Mouse (Mus musculus) heart, embryonic 15.5 days (tissue): Measurements from ENCODE around the gene Lrsam1. TPM values are rescaled to one million over a fixed set of nuclear protein-coding genes. Genes with fewer than 3 reads are reported as not detected.

Source experiments
- ATAC-seq: fragments of 200-750 bp; cut with Nextera tagmentation; replicated peaks from 2 replicates; pipeline ENCODE4 v1.8.0; 2017; ENCODE audit warnings: low read depth, moderate TSS enrichment; ENCODE audit not compliant: insufficient number of reproducible peaks, insufficient read depth, low FRiP score
- H3K27ac ChIP-seq: fragments of 300-500 bp; sonication (generic); 2 replicates; pipeline ENCODE4 v1.5.1; 2015; ENCODE audit warnings: mild to moderate bottlenecking, inconsistent platforms
- H3K27me3 ChIP-seq: fragments of 300-500 bp; sonication (generic); 2 replicates; pipeline ENCODE4 v1.6.1; 2015; ENCODE audit warnings: inconsistent platforms
- H3K36me3 ChIP-seq: fragments of 300-500 bp; sonication (generic); 2 replicates; pipeline ENCODE4 v1.6.1; 2015; ENCODE audit warnings: mild to moderate bottlenecking, inconsistent platforms
- H3K4me1 ChIP-seq: fragments of 300-500 bp; sonication (generic); replicated peaks from 2 replicates; pipeline ENCODE4 v1.6.1; 2015; ENCODE audit warnings: inconsistent platforms
- H3K4me2 ChIP-seq: fragments of 300-500 bp; sonication (generic); 2 replicates; pipeline ENCODE4 v1.6.1; 2015; ENCODE audit warnings: inconsistent platforms, mild to moderate bottlenecking, moderate library complexity
- H3K4me3 ChIP-seq: fragments of 300-500 bp; sonication (generic); 2 replicates; pipeline ENCODE4 v1.5.1; 2015; ENCODE audit warnings: mild to moderate bottlenecking, inconsistent platforms
- H3K9ac ChIP-seq: fragments of 300-500 bp; sonication (generic); 2 replicates; pipeline ENCODE4 v1.6.1; 2015; ENCODE audit warnings: mild to moderate bottlenecking, inconsistent platforms
- H3K9me3 ChIP-seq: fragments of 300-500 bp; sonication (generic); replicated peaks from 2 replicates; pipeline ENCODE4 v1.6.1; 2016; ENCODE audit warnings: inconsistent platforms
- WGBS: fragments of 180-500 bp; shearing (Covaris S2); methylation state at CpG from one replicate; pipeline ENCODE4 v1.1.7; 2015; ENCODE audit warnings: mixed read lengths; 5-methylcytosine and 5-hydroxymethylcytosine counted together
- polyA plus RNA-seq: library from polyadenylated mRNA; unstranded; fragments of >200 nt; fragmentation: Nextera tagmentation; extraction: Ambion mirVana; gene quantifications from 2 replicates; pipeline ENCODE4 v1.2.1, GENCODE M21; 2015

The Lrsam1 gene
- polyA plus RNA-seq, 1 experiment from 2014 or later: 8.3 TPM

DNA sequence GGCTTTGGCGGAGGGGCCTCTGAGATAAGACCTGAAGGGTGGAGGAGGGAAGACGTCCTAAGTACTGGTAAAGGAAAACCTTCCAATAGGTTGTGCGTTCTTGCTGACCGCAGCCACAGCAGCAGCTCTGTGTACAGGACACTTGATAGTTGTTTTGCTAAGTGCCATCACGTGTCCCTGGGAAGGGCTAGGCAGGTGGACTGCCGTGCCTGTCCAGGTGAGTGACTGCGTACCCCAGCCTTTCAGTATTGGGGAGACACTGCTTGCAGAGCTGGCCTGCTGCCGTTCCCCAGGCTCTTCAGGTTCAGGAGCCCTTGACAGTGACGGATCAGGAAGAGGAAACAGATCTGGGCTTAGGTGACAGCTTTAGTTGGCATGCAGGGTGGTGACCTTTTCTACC lies 70.1 kb downstream of the Lrsam1 start:
- H3K9ac ChIP-seq: no peak overlapping the region
- H3K9me3 ChIP-seq: no peaks in the 10 kb centered on the region
- H3K27me3 ChIP-seq: no peaks in the 10 kb centered on the region
- peak overlapping the region; percentile 43 for H3K27ac ChIP-seq
- 0 out of 2 replicates have a peak, but pooled peaks cover 3% of the 10 kb centered on the region for H3K36me3 ChIP-seq
- no peak overlapping the region for H3K4me2 ChIP-seq
- ATAC-seq: no peak
- H3K4me1 ChIP-seq: peaks cover 78% of the 10 kb centered on the region
- 45% methylated on average over 9 of the region's 9 CpGs for WGBS
- H3K4me3 ChIP-seq: no peak overlapping the region

DNA sequence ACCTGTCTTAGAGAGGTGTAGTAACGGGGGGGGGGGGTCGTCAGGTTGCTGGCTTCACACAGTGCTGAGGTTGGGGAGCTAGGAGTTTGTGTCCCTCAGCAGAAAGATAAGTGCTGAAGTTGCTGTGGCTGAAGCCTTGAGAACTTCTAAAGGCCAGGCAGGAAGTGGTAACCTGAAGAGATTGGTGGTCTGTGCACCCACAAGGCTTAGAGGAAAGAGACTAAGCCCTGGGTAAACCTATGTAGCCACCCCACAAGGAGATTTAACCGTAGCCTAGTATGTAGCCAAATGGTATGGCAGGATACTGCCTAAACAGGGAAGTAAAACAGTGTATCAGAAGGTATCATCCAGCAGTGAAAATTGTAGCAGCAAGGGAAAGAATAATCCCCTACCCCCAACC lies 71.1 kb downstream of the Lrsam1 start:
- WGBS: 79% methylated on average over 3 of the region's 3 CpGs
- no peaks in the 10 kb centered on the region for H3K27me3 ChIP-seq
- H3K9ac ChIP-seq: no peak overlapping the region
- H3K4me2 ChIP-seq: no peak overlapping the region
- H3K27ac ChIP-seq: no peak overlapping the region; the same call in 1 of the 2 replicates
- no peak overlapping the region for H3K4me3 ChIP-seq
- ATAC-seq: no peak
- H3K9me3 ChIP-seq: no peaks in the 10 kb centered on the region
- H3K4me1 ChIP-seq: peaks cover 75% of the 10 kb centered on the region
- 0 out of 2 replicates have a peak, but pooled peaks cover 3% of the 10 kb centered on the region for H3K36me3 ChIP-seq

DNA sequence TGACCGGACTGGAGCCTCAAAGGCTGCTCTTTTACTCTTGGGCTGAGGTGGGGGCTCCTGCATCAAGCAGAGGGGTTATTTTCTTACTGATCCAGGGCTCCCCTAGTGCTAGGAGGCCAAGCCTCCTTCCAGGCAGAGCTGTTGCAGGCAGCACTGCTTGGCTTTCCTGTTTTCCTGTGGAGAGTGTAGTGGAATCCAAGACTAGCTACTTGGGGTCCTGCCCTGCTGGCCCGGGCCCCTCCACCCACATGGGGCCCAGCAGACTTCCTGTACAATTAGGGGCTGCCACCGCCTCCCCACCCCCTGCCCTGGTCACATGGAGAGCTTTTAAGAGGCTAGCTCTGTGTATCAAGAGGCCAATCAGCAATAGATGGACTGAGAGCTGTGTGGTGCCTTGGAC lies 72.9 kb downstream of the Lrsam1 start:
- ATAC-seq: 0 out of 2 replicates have a peak, but pooled peaks have one; percentile 1

DNA sequence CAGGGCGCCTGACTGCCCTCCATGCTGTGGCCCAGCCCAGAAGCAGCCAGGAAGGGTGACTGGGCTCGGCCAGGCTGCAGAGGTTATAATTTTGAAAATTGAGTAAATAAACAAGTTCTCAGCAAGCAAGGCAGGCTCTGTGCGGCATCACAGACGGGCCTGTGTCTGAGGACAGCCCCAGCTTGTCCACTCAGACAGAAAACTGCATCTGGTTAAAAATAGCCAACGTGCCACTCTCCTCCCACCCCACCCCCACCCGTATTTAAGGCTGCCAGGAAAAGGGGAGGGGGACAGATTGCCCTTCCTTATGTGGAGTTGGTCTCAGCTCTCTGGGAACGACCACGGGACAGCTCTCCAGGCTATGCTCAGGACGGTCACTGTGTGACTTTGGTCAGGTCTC lies 73.4 kb downstream of the Lrsam1 start:
- Histone ChIP-seq H3K9ac (peak overlapping the region; percentile 52; the same call in 1 of the 2 replicates), H3K4me2 (peak overlapping the region; percentile 42; the same call in 1 of the 2 replicates), H3K27me3 (no peaks in the 10 kb centered on the region), H3K4me1 (peaks cover 85% of the 10 kb centered on the region), H3K9me3 (no peaks in the 10 kb centered on the region), H3K36me3 (0 out of 2 replicates have a peak, but pooled peaks cover 3% of the 10 kb centered on the region), H3K27ac (peak overlapping the region; percentile 94), H3K4me3 (0 out of 2 replicates have a peak overlapping the region, but pooled peaks have one; percentile 7)
- peak; percentile 43 for ATAC-seq
- WGBS: 10% methylated on average over 9 of the region's 9 CpGs

More for the DNA sequence above, 72.9 kb downstream of the Lrsam1 start:
- H3K4me3 ChIP-seq: no peak overlapping the region
- 0 out of 2 replicates have a peak, but pooled peaks cover 3% of the 10 kb centered on the region for H3K36me3 ChIP-seq
- peak overlapping the region; percentile 94 for H3K27ac ChIP-seq
- 0 out of 2 replicates have a peak overlapping the region, but pooled peaks have one; percentile 25 for H3K9ac ChIP-seq
- 16% methylated on average over 3 of the region's 3 CpGs for WGBS
- H3K4me1 ChIP-seq: peaks cover 82% of the 10 kb centered on the region
- H3K4me2 ChIP-seq: no peak overlapping the region
- H3K27me3 ChIP-seq: no peaks in the 10 kb centered on the region
- no peaks in the 10 kb centered on the region for H3K9me3 ChIP-seq

DNA sequence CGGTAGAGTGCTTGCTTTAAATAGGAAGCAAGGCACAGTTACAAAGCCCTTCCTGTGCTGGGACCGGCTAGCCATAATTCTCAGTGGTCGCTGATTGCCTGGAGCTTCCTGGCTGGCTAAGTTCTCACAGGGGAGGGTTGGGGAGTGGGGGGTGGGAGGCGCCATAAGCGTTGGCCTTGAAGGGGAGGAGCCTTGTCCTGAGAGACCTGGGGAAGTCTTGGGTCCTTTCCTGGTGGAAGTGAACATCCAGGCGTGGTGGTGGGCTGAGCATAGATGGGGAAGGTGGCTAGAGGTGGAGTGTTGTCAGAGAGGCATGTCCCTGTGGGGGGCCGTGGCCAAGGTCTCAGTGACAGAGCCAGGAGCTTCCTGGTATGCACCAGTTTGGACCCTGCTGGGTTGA lies 76.7 kb downstream of the Lrsam1 start:
- peaks cover 92% of the 10 kb centered on the region for H3K4me1 ChIP-seq
- no peak overlapping the region for H3K4me3 ChIP-seq
- peak overlapping the region; percentile 96 for H3K27ac ChIP-seq
- peak overlapping the region; percentile 22; the same call in 1 of the 2 replicates for H3K9ac ChIP-seq
- H3K9me3 ChIP-seq: no peaks in the 10 kb centered on the region
- no peaks in the 10 kb centered on the region for H3K27me3 ChIP-seq
- H3K36me3 ChIP-seq: no peaks in the 10 kb centered on the region
- WGBS: 23% methylated on average over 7 of the region's 7 CpGs
- ATAC-seq: no peak
- peak overlapping the region; percentile 27 for H3K4me2 ChIP-seq

DNA sequence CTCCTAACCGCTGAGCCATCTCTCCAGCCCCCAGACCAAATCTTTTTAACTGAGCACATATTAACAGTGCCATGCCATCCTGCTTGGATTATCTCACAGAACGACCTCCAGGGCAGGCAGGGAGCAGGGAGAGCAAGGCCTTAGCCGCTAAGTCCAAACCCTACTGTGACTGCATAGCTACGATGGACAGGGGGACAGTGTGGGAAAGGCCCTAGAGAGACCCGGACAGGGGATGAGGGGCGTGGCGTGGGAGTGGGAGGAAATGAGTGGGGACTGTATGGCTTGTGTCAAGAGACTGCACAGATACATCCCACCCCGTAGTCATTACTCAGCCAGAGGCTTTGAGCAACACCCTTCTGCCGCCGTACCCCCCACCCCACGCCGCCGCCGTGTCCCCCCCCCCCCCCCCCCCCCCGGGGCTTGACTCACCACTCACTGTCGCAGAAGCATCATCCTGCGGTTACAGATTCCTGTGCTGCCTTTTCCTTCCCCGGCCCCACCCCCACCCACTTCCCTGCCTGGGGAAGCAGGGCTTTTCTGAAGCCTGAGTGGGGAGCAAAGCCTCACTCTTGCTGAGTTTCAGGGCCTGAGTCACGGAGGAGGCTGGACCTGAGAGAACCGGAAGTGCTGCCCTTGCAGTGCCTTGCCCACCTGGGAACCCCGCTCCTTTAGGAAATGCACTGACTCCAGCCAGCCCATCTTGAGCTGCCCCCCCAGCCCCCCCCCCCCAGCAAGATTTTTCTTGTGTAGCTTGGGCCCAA lies 79.0 kb downstream of the Lrsam1 start:
- 23% methylated on average over 17 of the region's 21 CpGs for WGBS
- H3K9ac ChIP-seq: peak overlapping the region; percentile 41; the same call in 1 of the 2 replicates
- ATAC-seq: peak; percentile 7; the same call in 1 of the 2 replicates

DNA sequence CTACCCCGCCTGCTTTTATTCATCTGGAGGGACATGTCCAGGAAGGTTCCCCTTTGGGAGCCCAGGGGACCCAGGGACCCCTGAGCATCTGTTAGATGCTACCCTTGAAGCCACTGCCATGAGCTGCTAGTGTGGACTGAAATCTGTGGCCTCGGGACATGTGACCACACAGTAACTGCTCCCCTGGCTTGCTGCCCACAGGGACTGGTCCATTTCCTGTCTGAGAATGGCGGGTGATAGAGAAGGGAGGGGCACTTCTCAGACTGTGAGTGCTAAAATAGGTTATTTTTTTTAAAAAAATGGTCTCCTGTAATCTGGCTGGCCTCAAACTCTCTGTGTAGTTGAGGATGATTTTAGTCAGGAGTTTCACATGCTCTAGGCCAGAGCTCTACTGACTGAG lies 79.7 kb downstream of the Lrsam1 start:
- Histone ChIP-seq H3K27ac (peak overlapping the region; percentile 96), H3K9me3 (no peaks in the 10 kb centered on the region), H3K27me3 (no peaks in the 10 kb centered on the region), H3K9ac (peak overlapping the region; percentile 35; the same call in 1 of the 2 replicates), H3K4me1 (peaks cover 93% of the 10 kb centered on the region), H3K4me3 (no peak overlapping the region), H3K4me2 (no peak overlapping the region; the same call in 1 of the 2 replicates), H3K36me3 (no peaks in the 10 kb centered on the region)
- WGBS: 19% methylated on average over 3 of the region's 3 CpGs
- ATAC-seq: peak; percentile 56; the same call in 1 of the 2 replicates

More for the DNA sequence above, 79.0 kb downstream of the Lrsam1 start:
- H3K4me2 ChIP-seq: peak overlapping the region; percentile 50
- no peaks in the 10 kb centered on the region for H3K36me3 ChIP-seq
- peak overlapping the region; percentile 96 for H3K27ac ChIP-seq
- no peaks in the 10 kb centered on the region for H3K27me3 ChIP-seq
- H3K4me1 ChIP-seq: peaks cover 94% of the 10 kb centered on the region
- H3K9me3 ChIP-seq: no peaks in the 10 kb centered on the region
- 0 out of 2 replicates have a peak overlapping the region, but pooled peaks have one; percentile 11 for H3K4me3 ChIP-seq

DNA sequence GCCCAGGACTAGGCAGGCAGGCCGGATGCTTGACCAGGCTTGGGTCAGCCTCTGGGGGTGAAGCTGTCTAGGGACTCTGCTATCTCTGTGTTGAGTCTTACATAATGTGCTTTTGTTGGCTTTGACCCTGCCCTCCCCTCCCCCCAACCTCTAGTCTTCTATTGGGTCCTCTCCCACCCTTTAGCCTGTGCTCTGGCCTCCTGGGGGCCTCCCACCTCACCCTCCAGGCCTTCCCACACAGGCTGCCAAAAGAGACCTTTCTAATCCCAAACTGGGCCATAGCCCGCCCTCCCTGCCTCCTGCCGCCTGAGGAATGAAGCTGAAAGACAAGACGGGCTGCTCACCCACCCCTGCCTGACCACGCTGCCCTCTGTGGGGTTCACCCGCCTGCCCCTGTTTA lies 80.4 kb downstream of the Lrsam1 start:
- H3K9ac ChIP-seq: peak overlapping the region; percentile 35; the same call in 1 of the 2 replicates
- H3K4me3 ChIP-seq: no peak overlapping the region
- peak overlapping the region; percentile 96 for H3K27ac ChIP-seq
- H3K36me3 ChIP-seq: no peaks in the 10 kb centered on the region
- 0 out of 2 replicates have a peak, but pooled peaks have one; percentile 8 for ATAC-seq
- H3K4me2 ChIP-seq: peak overlapping the region; percentile 3; the same call in 1 of the 2 replicates
- H3K27me3 ChIP-seq: no peaks in the 10 kb centered on the region
- 42% methylated on average over 6 of the region's 6 CpGs for WGBS
- H3K9me3 ChIP-seq: no peaks in the 10 kb centered on the region
- H3K4me1 ChIP-seq: peaks cover 89% of the 10 kb centered on the region

DNA sequence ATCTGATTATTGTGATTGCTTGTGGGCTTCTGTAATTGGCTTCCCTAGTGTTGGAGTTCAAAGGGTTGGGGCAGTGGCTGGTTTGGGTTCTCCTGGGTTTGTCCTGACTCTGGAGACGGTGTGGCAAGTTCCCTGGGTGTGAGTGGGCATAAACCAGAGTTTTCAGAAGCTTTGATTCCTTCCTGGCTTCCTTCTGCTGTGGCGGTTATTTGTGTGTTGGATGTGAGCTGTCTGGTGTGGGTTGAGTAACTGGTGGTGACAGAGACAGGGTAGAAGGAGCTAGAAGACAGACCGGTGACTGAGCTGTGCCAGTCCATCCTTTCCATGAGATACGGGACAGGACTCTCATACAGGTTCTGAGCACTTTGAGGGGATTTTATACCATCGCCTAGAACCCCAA lies 81.8 kb downstream of the Lrsam1 start:
- Histone ChIP-seq H3K9me3 (no peaks in the 10 kb centered on the region), H3K27ac (peak overlapping the region; percentile 96), H3K9ac (peak overlapping the region; percentile 20; the same call in 1 of the 2 replicates), H3K27me3 (no peaks in the 10 kb centered on the region), H3K4me3 (peak overlapping the region; percentile 89; the same call in 1 of the 2 replicates), H3K36me3 (no peaks in the 10 kb centered on the region), H3K4me2 (peak overlapping the region; percentile 79), H3K4me1 (peaks cover 83% of the 10 kb centered on the region)
- 75% methylated on average over 5 of the region's 5 CpGs for WGBS
- no peak for ATAC-seq

DNA sequence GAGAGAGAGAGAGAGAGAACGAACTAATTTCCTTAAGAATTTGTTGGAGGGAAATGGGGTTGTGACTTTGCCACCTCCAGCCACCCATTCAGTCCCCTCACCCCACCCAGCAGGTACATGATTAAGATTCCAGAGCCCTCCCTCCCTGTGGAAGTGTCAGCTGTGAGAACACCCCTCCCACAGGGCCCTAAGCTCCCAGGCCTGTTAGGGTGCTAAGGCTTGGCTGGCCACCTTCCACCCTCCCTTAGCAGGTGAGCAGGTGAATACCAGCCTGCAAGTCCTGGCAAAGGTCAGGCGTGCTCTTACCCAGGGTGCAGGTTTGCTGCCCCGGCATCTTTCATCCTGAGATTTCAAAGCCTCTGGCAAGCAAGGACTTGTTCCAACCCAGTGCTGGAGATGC lies 83.0 kb downstream of the Lrsam1 start:
- H3K9me3 ChIP-seq: no peaks in the 10 kb centered on the region
- peak overlapping the region; percentile 88 for H3K9ac ChIP-seq
- 61% methylated on average over 3 of the region's 3 CpGs for WGBS
- H3K36me3 ChIP-seq: no peaks in the 10 kb centered on the region
- H3K27me3 ChIP-seq: no peaks in the 10 kb centered on the region
- no peak for ATAC-seq
- H3K27ac ChIP-seq: peak overlapping the region; percentile 96
- peaks cover 82% of the 10 kb centered on the region for H3K4me1 ChIP-seq
- peak overlapping the region; percentile 79 for H3K4me2 ChIP-seq
- H3K4me3 ChIP-seq: peak overlapping the region; percentile 89

DNA sequence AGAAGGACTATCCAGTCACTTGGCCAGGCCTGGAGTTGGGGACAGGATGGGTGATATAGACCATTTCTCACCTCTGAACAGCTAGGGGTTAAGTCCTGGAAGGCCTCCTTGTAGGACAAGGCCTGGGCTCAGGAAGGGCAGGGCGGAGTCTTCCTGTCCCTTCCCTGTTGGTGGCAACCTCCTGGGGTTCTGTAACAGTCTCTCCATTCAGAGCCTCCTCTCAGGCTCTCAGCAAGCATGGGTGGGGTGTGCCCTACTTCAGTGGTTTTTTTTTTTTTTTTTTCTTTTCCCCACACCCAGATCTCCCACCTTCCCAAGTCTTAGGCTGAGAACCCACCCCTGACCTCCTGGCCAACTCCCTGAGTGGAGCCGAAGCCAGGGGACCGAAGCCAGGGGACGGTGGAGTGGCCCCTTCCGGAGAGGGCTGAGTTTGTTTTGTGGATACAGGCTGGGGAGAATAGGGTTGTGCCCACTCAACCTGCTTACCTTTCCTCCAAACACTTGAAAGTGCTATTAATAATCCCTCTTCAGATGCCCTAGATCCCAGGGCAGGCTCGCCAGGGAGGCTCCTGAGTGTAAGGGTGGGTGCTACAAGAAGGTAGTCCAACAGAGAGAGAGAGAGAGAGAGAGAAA lies 83.5 kb downstream of the Lrsam1 start:
- Histone ChIP-seq H3K4me3 (peak overlapping the region; percentile 89), H3K36me3 (no peaks in the 10 kb centered on the region), H3K9me3 (no peaks in the 10 kb centered on the region), H3K4me2 (peak overlapping the region; percentile 79), H3K4me1 (peaks cover 77% of the 10 kb centered on the region), H3K27ac (peak overlapping the region; percentile 96), H3K27me3 (no peaks in the 10 kb centered on the region), H3K9ac (peak overlapping the region; percentile 88)
- ATAC-seq: no peak
- WGBS: 38% methylated on average over 6 of the region's 6 CpGs
